Mouse (Mus musculus) ES-E14 (cell line): ENCODE measurements around the gene Nuak1. TPM values are rescaled to one million over a fixed set of nuclear protein-coding genes. Genes with fewer than 3 reads are reported as not detected.

ENCODE experiments used
- DNase-seq: peaks from one replicate; pipeline ENCODE4 v3.0.0-alpha.2; 2013; ENCODE audit warnings: low read depth, low spot score
- H3K27ac ChIP-seq: 2 replicates; pipeline ENCODE4 v1.5.1; 2012; ENCODE audit warnings: low read depth, mild to moderate bottlenecking, low read length, moderate library complexity, mixed read lengths; ENCODE audit not compliant: poor library complexity, insufficient read depth, severe bottlenecking
- H3K36me3 ChIP-seq: 2 replicates; pipeline ENCODE4 v1.6.1; 2012; ENCODE audit warnings: mild to moderate bottlenecking, low read length, moderate library complexity, mixed read lengths; ENCODE audit not compliant: control insufficient read depth, poor library complexity, insufficient read depth, severe bottlenecking
- H3K4me1 ChIP-seq, 2 experiments: fragments of 150-350 bp in 1 of 2; sonication (generic) in 1 of 2; 2 replicates each; pipeline ENCODE4 v1.6.1; 2012; ENCODE audit warnings: low read length in 2 of 2, mild to moderate bottlenecking in 1 of 2, mixed read lengths in 1 of 2; ENCODE audit not compliant: control insufficient read depth in 2 of 2, insufficient read depth in 2 of 2, poor library complexity in 1 of 2
- H3K4me3 ChIP-seq, 2 experiments: fragments of 150-350 bp in 1 of 2; sonication (generic) in 1 of 2; 2 replicates each; pipeline ENCODE4 v1.5.1; 2012; ENCODE audit warnings: low read length in 2 of 2, low read depth in 1 of 2, mild to moderate bottlenecking in 1 of 2, mixed read lengths in 1 of 2; ENCODE audit not compliant: insufficient read depth in 1 of 2, poor library complexity in 1 of 2, severe bottlenecking in 1 of 2
- H3K9ac ChIP-seq: 2 replicates; pipeline ENCODE4 v1.6.1; 2012; ENCODE audit warnings: low read depth, mild to moderate bottlenecking, low read length, mixed read lengths; ENCODE audit not compliant: poor library complexity, insufficient read depth, severe bottlenecking
- H3K9me3 ChIP-seq: fragments of 150-350 bp; sonication (generic); 2 replicates; pipeline ENCODE4 v1.6.1; 2012; ENCODE audit warnings: low read depth, mild to moderate bottlenecking, low read length; ENCODE audit not compliant: control insufficient read depth, insufficient read depth
- CHD2 ChIP-seq: IDR thresholded peaks from 2 replicates; pipeline ENCODE4 v1.6.1; 2014; ENCODE audit warnings: mild to moderate bottlenecking, low read depth, low read length, inconsistent platforms
- HCFC1 ChIP-seq: IDR thresholded peaks from 2 replicates; pipeline ENCODE4 v1.6.1; 2012; ENCODE audit warnings: low read length, inconsistent platforms, borderline replicate concordance; ENCODE audit not compliant: insufficient read depth
- MAFK ChIP-seq: IDR thresholded peaks from 2 replicates; pipeline ENCODE4 v1.6.1; 2014; ENCODE audit warnings: mild to moderate bottlenecking, low read depth, low read length, inconsistent platforms; ENCODE audit not compliant: insufficient read depth
- ZC3H11A ChIP-seq: IDR thresholded peaks from 2 replicates; pipeline ENCODE4 v1.6.1; 2012; ENCODE audit warnings: low read depth, mild to moderate bottlenecking, inconsistent platforms, low read length, borderline replicate concordance
- ZNF384 ChIP-seq: IDR thresholded peaks from 2 replicates; pipeline ENCODE4 v1.6.1; 2012; ENCODE audit warnings: low read depth, low read length, inconsistent platforms
- in situ Hi-C, 2 experiments: fragments of 600-800 bp; cut with MboI; formaldehyde crosslinking; loops; one replicate each; pipeline ENCODE4 v1.15.1; 2025; ENCODE audit warnings: low sequenced_read_pairs in 2 of 2, inconsistent platforms in 1 of 2; ENCODE audit not compliant: unreplicated experiment in 2 of 2
- total RNA-seq: library from RNA; depleted of rRNA; stranded (reverse); fragments of 300-350 nt; gene quantifications from 2 replicates; pipeline ENCODE4 v1.2.3, GENCODE M21; 2012

Nuak1 gene
- total RNA-seq, 1 experiment: 15.1 TPM

GRCm38 (mm10) chr10:84433193-84433801, 7.1 kb downstream of the Nuak1 start:
- 0 out of 4 replicates have a peak, but pooled peaks cover 0 to 2% of the 10 kb centered on the region in 2 experiments for H3K4me1 ChIP-seq
- no peak overlapping the region for H3K27ac ChIP-seq
- DNase-seq: no peak
- H3K9me3 ChIP-seq: no peaks in the 10 kb centered on the region
- TF ChIP-seq CHD2: no peak
- TF ChIP-seq HCFC1: no peak
- no peak for TF ChIP-seq MAFK
- no peak for TF ChIP-seq ZNF384
- no peak for TF ChIP-seq ZC3H11A
- H3K36me3 ChIP-seq: no peaks in the 10 kb centered on the region
- H3K9ac ChIP-seq: no peak overlapping the region
- in situ Hi-C loops: no loop called here
- no peak overlapping the region for H3K4me3 ChIP-seq

DNA sequence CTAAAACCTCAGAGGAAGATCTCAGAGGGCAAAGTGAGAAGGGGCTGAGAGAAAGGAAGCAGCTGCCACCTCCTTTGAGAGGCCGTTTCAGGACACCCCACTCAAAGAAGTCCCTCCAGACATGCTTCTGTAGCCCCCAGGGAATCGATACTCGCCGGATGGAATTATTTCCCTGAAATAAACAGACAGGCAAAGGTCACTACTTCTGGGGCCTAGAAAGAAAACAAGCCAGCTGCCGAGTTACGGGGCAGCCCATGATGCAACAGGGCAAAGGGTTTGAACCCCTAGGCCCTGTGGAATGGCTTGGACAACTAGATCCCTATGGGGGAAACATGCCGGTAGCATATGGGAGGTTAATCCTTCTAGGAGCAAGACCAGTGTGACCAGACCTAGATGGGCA, 16.0 kb downstream of the Nuak1 start:
- in situ Hi-C loops: no loop called here
- peaks cover 1 to 2% of the 10 kb centered on the region in 2 experiments; a peak in 1 of 4 replicates for H3K4me1 ChIP-seq
- H3K9me3 ChIP-seq: no peaks in the 10 kb centered on the region
- TF ChIP-seq HCFC1: no peak
- no peak for TF ChIP-seq MAFK
- no peak for TF ChIP-seq ZC3H11A
- no peak for TF ChIP-seq ZNF384
- TF ChIP-seq CHD2: no peak
- H3K4me3 ChIP-seq: no peak overlapping the region
- no peak for DNase-seq
- no peak overlapping the region for H3K9ac ChIP-seq
- H3K36me3 ChIP-seq: no peaks in the 10 kb centered on the region
- no peak overlapping the region for H3K27ac ChIP-seq

DNA sequence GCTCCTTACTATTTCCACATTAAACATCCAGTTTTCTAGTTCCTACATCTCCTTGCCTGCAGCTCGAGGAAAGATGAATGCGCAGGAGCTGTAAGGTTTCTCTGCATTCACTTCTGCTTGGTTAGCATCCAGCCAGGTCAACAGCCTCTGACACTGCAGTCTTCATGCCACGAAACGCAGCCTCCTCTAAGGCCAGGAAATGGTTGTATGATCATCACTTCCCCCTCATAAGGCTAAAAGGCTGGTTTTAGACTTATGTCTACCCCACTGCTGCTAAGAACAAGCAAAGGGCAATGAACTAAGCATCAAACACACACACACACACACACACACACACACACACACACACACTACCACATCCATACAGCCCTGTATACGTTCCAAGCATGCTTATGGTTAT, 16.5 kb downstream of the Nuak1 start:
- H3K4me3 ChIP-seq: no peak overlapping the region
- H3K4me1 ChIP-seq: peaks cover 2 to 6% of the 10 kb centered on the region in 2 experiments; a peak in 2 of 4 replicates
- H3K27ac ChIP-seq: no peak overlapping the region
- no peak for DNase-seq
- H3K9ac ChIP-seq: no peak overlapping the region
- no peaks in the 10 kb centered on the region for H3K36me3 ChIP-seq
- no peak for TF ChIP-seq MAFK
- no peak for TF ChIP-seq ZC3H11A
- no peak for TF ChIP-seq ZNF384
- TF ChIP-seq HCFC1: no peak
- no peak for TF ChIP-seq CHD2
- no peaks in the 10 kb centered on the region for H3K9me3 ChIP-seq
- in situ Hi-C loops: no loop called here

GRCm38 (mm10) chr10:84420589-84420988, 19.8 kb downstream of the Nuak1 start:
- no peak for DNase-seq
- Histone ChIP-seq H3K36me3 (no peaks in the 10 kb centered on the region), H3K27ac (no peak overlapping the region), H3K4me1 (peaks cover 8 to 25% of the 10 kb centered on the region in 2 experiments; a peak in 2 of 4 replicates), H3K9ac (no peak overlapping the region), H3K4me3 (no peak overlapping the region), H3K9me3 (no peaks in the 10 kb centered on the region)
- TF ChIP-seq CHD2: no peak
- TF ChIP-seq HCFC1: no peak
- TF ChIP-seq MAFK: no peak
- TF ChIP-seq ZNF384: no peak
- no peak for TF ChIP-seq ZC3H11A
- in situ Hi-C loops: no loop called here
